ENCODE assay signal across 17 mouse cellular contexts in the genomic region with DNA sequence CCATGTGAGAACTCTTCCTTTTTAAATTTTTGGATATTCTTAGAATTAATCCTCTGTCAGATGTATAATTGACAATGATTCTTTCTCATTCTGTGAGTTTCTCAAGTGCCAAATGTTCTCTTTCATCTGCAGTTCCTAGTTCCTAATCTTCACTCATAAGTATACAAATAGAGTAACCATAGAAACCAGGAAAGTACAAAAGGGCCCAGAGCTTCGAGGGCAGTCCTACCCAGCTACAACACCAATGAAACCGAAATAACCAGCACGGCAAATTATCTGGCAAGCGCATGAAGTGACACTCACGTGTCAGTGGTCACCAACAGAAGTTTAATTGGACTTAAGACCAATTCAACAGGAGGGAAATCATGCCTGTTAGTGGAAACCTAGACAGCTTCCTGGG.
"Had no signal": no experiment of that assay in that cellular context is flagged by ENCODE, and none has a peak within 500 bp of the region (broad histone marks: within the 10 kb centered on the region; RNA-seq: fewer than 3 reads in every experiment).

No protein-coding gene starts in this region.

- H3K4me3 ChIP-seq: kidney, embryonic 15.5 days; limb, embryonic 12.5 days; limb, embryonic 15.5 days; megakaryocyte, embryonic 14.5 days; midbrain, embryonic 10.5 days; midbrain, embryonic 13.5 days; stomach, embryonic 15.5 days had no signal

- H3K4me1 ChIP-seq: kidney, embryonic 15.5 days; limb, embryonic 12.5 days; limb, embryonic 15.5 days; megakaryocyte, embryonic 14.5 days; midbrain, embryonic 10.5 days; midbrain, embryonic 13.5 days; stomach, embryonic 15.5 days had no signal

- DNase-seq: kidney, adult 11 months; kidney, adult 8-10 months; kidney, postnatal 10 days; kidney, postnatal 36 days; left cerebral cortex, postnatal 4 days; liver, postnatal 0 days; right cerebral cortex, postnatal 25 days; spleen, adult 18-20 months; thymus, postnatal 25 days had no signal

- ATAC-seq: inflammation-experienced regulatory T-cells, adult 6 months; liver, postnatal 0 days; midbrain, embryonic 13.5 days had no signal
